Mouse (Mus musculus) frontal cortex, postnatal 25 days (tissue): ENCODE results near the gene Rassf5.
A peak's percentile ranks its signal among the peaks of the same experiment; 100 is the strongest.
"Not testable (repeated sequence)": the region's sequence is repeated elsewhere in the genome, so short reads cannot be mapped to it uniquely, and the experiment has no call there.

Source experiments
- DNase-seq, 2 experiments: peaks; one replicate each; pipeline ENCODE4 v3.0.0; 2022; ENCODE audit warnings: low spot score in 2 of 2

Rassf5 gene

GRCm38 (mm10) chr1:131181642-131182527 lies 63.2 kb downstream of the Rassf5 start:
- peak; percentile 57 to 71 for DNase-seq

GRCm38 (mm10) chr1:131180386-131180785 lies 64.7 kb downstream of the Rassf5 start:
- DNase-seq, result no peak

GRCm38 (mm10) chr1:131178083-131178482 lies 67.0 kb downstream of the Rassf5 start:
- DNase-seq, result no peak

GRCm38 (mm10) chr1:131177249-131177648 lies 67.8 kb downstream of the Rassf5 start:
- no peak for DNase-seq

GRCm38 (mm10) chr1:131175819-131176218 lies 69.2 kb downstream of the Rassf5 start:
- DNase-seq, result no peak

- DNase-seq, result no peak
Measured at GRCm38 (mm10) chr1:131175189-131175588, 69.9 kb downstream of the Rassf5 start.

- DNase-seq, result no peak
Measured at GRCm38 (mm10) chr1:131174299-131174861, 70.7 kb downstream of the Rassf5 start.

- no peak for DNase-seq
Measured at GRCm38 (mm10) chr1:131173809-131174208, 71.2 kb downstream of the Rassf5 start.

GRCm38 (mm10) chr1:131173001-131173400 lies 72.1 kb downstream of the Rassf5 start:
- DNase-seq, result no peak

- no peak for DNase-seq
Measured at GRCm38 (mm10) chr1:131167612-131168011, 77.4 kb downstream of the Rassf5 start.

GRCm38 (mm10) chr1:131164427-131164826 lies 80.6 kb downstream of the Rassf5 start:
- no peak for DNase-seq

GRCm38 (mm10) chr1:131161091-131161490 lies 84.0 kb downstream of the Rassf5 start:
- DNase-seq, result no peak

- DNase-seq, result not testable (repeated sequence)
Measured at GRCm38 (mm10) chr1:131159573-131160327, 85.3 kb downstream of the Rassf5 start.

- DNase-seq, result no peak
Measured at GRCm38 (mm10) chr1:131155456-131155855, 89.6 kb downstream of the Rassf5 start.

- peak; percentile 70 to 74 for DNase-seq
Measured at GRCm38 (mm10) chr1:131153018-131153629, 91.9 kb downstream of the Rassf5 start, which contains the start of gene Eif2d. Gene Eif2d, plus strand, starts transcription at chr1:131153181.

- no peak for DNase-seq
Measured at GRCm38 (mm10) chr1:131149496-131149895, 95.6 kb downstream of the Rassf5 start.

GRCm38 (mm10) chr1:131146181-131146614 lies 98.9 kb downstream of the Rassf5 start:
- no peak for DNase-seq

GRCm38 (mm10) chr1:131145222-131145621 lies 99.8 kb downstream of the Rassf5 start:
- not testable (repeated sequence) for DNase-seq

GRCm38 (mm10) chr1:131142472-131142871 lies 102.6 kb downstream of the Rassf5 start:
- DNase-seq, result no peak

GRCm38 (mm10) chr1:131141449-131141848 lies 103.6 kb downstream of the Rassf5 start:
- DNase-seq, result no peak
